Mouse (Mus musculus) heart, embryonic 13.5 days (tissue): ENCODE results near the gene Smyd3. TPM values are rescaled to one million over a fixed set of nuclear protein-coding genes. Genes with fewer than 3 reads are reported as not detected.

ENCODE experiments used
- ATAC-seq: fragments of 200-750 bp; cut with Nextera tagmentation; 2 replicates; pipeline ENCODE4 v1.8.0; 2017; ENCODE audit warnings: moderate TSS enrichment; ENCODE audit not compliant: insufficient number of reproducible peaks, low FRiP score, low TSS enrichment; ENCODE audit errors: extremely low read depth
- H3K27ac ChIP-seq: fragments of 300-500 bp; sonication (generic); replicated peaks from 2 replicates; pipeline ENCODE4 v1.5.1; 2015; ENCODE audit warnings: moderate library complexity, mild to moderate bottlenecking, inconsistent platforms
- H3K27me3 ChIP-seq: fragments of 300-500 bp; sonication (generic); replicated peaks from 2 replicates; pipeline ENCODE4 v1.6.1; 2015; ENCODE audit warnings: mild to moderate bottlenecking, inconsistent platforms
- H3K36me3 ChIP-seq: fragments of 300-500 bp; sonication (generic); 2 replicates; pipeline ENCODE4 v1.6.1; 2015; ENCODE audit warnings: mild to moderate bottlenecking, inconsistent platforms
- H3K4me1 ChIP-seq: fragments of 300-500 bp; sonication (generic); 2 replicates; pipeline ENCODE4 v1.6.1; 2015; ENCODE audit warnings: inconsistent platforms
- H3K4me2 ChIP-seq: fragments of 300-500 bp; sonication (generic); 2 replicates; pipeline ENCODE4 v1.6.1; 2015; ENCODE audit warnings: inconsistent platforms, mild to moderate bottlenecking, moderate library complexity
- H3K4me3 ChIP-seq: fragments of 300-500 bp; sonication (generic); 2 replicates; pipeline ENCODE4 v1.5.1; 2015; ENCODE audit warnings: moderate library complexity, mild to moderate bottlenecking, inconsistent platforms
- H3K9ac ChIP-seq: fragments of 300-500 bp; sonication (generic); 2 replicates; pipeline ENCODE4 v1.6.1; 2015; ENCODE audit warnings: inconsistent platforms, mild to moderate bottlenecking, moderate library complexity
- H3K9me3 ChIP-seq: fragments of 300-500 bp; sonication (generic); 2 replicates; pipeline ENCODE4 v1.6.1; 2016; ENCODE audit warnings: inconsistent platforms
- WGBS: fragments of 180-500 bp; shearing (Covaris S2); methylation state at CpG from one replicate; pipeline ENCODE4 v1.1.7; 2015; ENCODE audit warnings: mixed read lengths; 5-methylcytosine and 5-hydroxymethylcytosine counted together
- polyA plus RNA-seq: library from polyadenylated mRNA; unstranded; fragments of >200 nt; fragmentation: Nextera tagmentation; extraction: Ambion mirVana; gene quantifications from 2 replicates; pipeline ENCODE4 v1.2.1, GENCODE M21; 2015

The Smyd3 gene
- polyA plus RNA-seq, 1 experiment from 2014 or later: 9.6 TPM

DNA sequence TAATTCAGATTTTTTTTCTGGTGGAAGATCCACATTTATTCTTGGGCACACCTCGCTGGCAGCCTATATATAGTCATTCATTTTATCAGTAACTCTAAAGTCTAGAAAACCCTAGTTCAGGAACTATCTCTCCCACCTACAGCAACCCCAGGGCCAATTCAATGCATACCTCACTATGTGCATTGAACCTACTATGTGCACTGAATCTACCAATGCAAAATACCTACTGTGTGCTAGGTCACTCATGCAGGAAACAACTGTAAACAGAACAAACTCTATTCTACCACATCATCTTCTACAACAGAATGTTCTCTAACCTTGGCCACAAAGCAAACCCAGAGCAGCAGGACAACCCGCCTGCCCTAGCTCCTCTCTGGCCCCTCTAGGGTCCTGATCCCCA is 484.9 kb downstream of the Smyd3 start:
- H3K4me3 ChIP-seq: no peak overlapping the region
- no peak overlapping the region for H3K4me2 ChIP-seq
- H3K27me3 ChIP-seq: no peaks in the 10 kb centered on the region
- ATAC-seq: no peak
- H3K9me3 ChIP-seq: no peaks in the 10 kb centered on the region
- H3K9ac ChIP-seq: no peak overlapping the region
- WGBS: 85% methylated on average over 2 of the region's 2 CpGs
- H3K4me1 ChIP-seq: peaks cover 14% of the 10 kb centered on the region
- no peak overlapping the region for H3K27ac ChIP-seq
- no peaks in the 10 kb centered on the region for H3K36me3 ChIP-seq

- Histone ChIP-seq H3K4me2 (no peak overlapping the region), H3K9me3 (no peaks in the 10 kb centered on the region), H3K27ac (no peak overlapping the region), H3K27me3 (no peaks in the 10 kb centered on the region), H3K4me1 (peaks cover 20% of the 10 kb centered on the region), H3K4me3 (no peak overlapping the region), H3K9ac (no peak overlapping the region), H3K36me3 (no peaks in the 10 kb centered on the region)
- 89% methylated on average over 5 of the region's 5 CpGs for WGBS
- ATAC-seq: no peak
Observed at GRCm38 (mm10) chr1:179031581-179031980, 486.3 kb downstream of the Smyd3 start.

DNA sequence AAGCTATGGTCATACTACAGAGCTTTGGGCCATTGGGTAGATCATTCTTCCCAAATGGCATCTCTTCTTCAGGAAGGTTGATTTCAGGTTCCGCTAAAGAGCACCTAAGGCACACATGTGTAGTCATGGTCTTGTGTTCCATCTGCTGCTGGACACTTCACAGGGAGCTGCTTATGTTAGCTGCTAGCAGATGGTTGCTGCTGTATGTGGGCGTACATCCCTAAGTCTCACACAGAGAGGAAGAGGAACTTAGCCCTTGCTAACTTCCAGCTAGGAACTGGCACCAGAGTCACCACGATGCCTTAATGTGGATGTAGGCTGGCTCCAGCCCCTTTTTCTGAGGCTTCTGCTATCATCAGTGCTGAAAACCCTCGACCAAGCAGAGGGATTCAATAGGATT is 491.2 kb downstream of the Smyd3 start:
- H3K27ac ChIP-seq: no peak overlapping the region

GRCm38 (mm10) chr1:179025169-179025568 is 492.7 kb downstream of the Smyd3 start:
- Histone ChIP-seq H3K36me3 (no peaks in the 10 kb centered on the region), H3K4me1 (peaks cover 24% of the 10 kb centered on the region)
- WGBS: 73% methylated on average over 4 of the region's 4 CpGs

More for the DNA sequence above, 491.2 kb downstream of the Smyd3 start:
- Histone ChIP-seq H3K4me2 (no peak overlapping the region), H3K4me1 (peaks cover 24% of the 10 kb centered on the region), H3K9ac (no peak overlapping the region), H3K9me3 (no peaks in the 10 kb centered on the region), H3K4me3 (no peak overlapping the region), H3K36me3 (no peaks in the 10 kb centered on the region), H3K27me3 (no peaks in the 10 kb centered on the region)
- 86% methylated on average over 4 of the region's 4 CpGs for WGBS
- ATAC-seq: no peak

DNA sequence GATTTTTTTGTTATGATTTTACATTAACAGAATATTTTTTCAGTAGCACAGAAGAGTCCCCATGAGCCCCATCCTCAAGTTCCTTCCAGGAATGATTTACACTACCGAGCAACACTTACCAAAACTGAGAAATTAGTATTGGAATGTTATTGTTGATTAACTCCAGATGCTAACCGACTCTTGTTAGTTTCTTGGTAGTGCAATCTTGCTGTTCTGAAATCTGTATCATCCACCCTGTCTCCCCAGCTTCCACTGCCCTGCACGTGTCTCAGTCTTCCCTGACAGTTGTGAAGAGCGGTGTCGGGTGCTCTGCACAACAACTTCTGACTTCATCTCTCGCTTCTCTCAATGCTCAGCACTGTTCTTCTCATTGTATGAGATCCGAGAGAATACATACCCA is 494.4 kb downstream of the Smyd3 start:
- 74% methylated on average over 7 of the region's 7 CpGs for WGBS
- H3K36me3 ChIP-seq: no peaks in the 10 kb centered on the region
- H3K4me1 ChIP-seq: peaks cover 24% of the 10 kb centered on the region
- ATAC-seq: no peak
- no peak overlapping the region for H3K9ac ChIP-seq
- no peaks in the 10 kb centered on the region for H3K27me3 ChIP-seq
- no peak overlapping the region for H3K27ac ChIP-seq
- H3K4me3 ChIP-seq: no peak overlapping the region
- no peak overlapping the region for H3K4me2 ChIP-seq
- H3K9me3 ChIP-seq: no peaks in the 10 kb centered on the region

More at GRCm38 (mm10) chr1:179025169-179025568, 492.7 kb downstream of the Smyd3 start:
- Histone ChIP-seq H3K27me3 (no peaks in the 10 kb centered on the region), H3K27ac (no peak overlapping the region), H3K9ac (no peak overlapping the region), H3K4me3 (no peak overlapping the region), H3K9me3 (no peaks in the 10 kb centered on the region), H3K4me2 (no peak overlapping the region)
- no peak for ATAC-seq

- peaks cover 11% of the 10 kb centered on the region for H3K4me1 ChIP-seq
- WGBS: 85% methylated on average over 10 of the region's 10 CpGs
Observed at GRCm38 (mm10) chr1:179017428-179017827, 500.4 kb downstream of the Smyd3 start.

GRCm38 (mm10) chr1:179013021-179013420 is 504.8 kb downstream of the Smyd3 start:
- Histone ChIP-seq H3K36me3 (no peaks in the 10 kb centered on the region), H3K4me1 (peaks cover 34% of the 10 kb centered on the region), H3K9me3 (no peaks in the 10 kb centered on the region), H3K27ac (no peak overlapping the region), H3K9ac (no peak overlapping the region), H3K4me3 (no peak overlapping the region), H3K27me3 (no peaks in the 10 kb centered on the region), H3K4me2 (no peak overlapping the region)
- no peak for ATAC-seq

More at GRCm38 (mm10) chr1:179017428-179017827, 500.4 kb downstream of the Smyd3 start:
- Histone ChIP-seq H3K36me3 (no peaks in the 10 kb centered on the region), H3K9ac (no peak overlapping the region), H3K27me3 (no peaks in the 10 kb centered on the region), H3K4me3 (no peak overlapping the region), H3K27ac (no peak overlapping the region), H3K9me3 (no peaks in the 10 kb centered on the region), H3K4me2 (no peak overlapping the region)
- ATAC-seq: no peak

GRCm38 (mm10) chr1:179012273-179012672 is 505.6 kb downstream of the Smyd3 start:
- Histone ChIP-seq H3K9ac (0 out of 2 replicates have a peak overlapping the region, but pooled peaks have one; percentile 9), H3K27ac (0 out of 2 replicates have a peak overlapping the region, but pooled peaks have one; percentile 39), H3K9me3 (no peaks in the 10 kb centered on the region), H3K36me3 (no peaks in the 10 kb centered on the region), H3K27me3 (no peaks in the 10 kb centered on the region), H3K4me2 (no peak overlapping the region), H3K4me3 (no peak overlapping the region), H3K4me1 (peaks cover 34% of the 10 kb centered on the region)
- WGBS: 61% methylated on average over 4 of the region's 4 CpGs
- no peak for ATAC-seq

DNA sequence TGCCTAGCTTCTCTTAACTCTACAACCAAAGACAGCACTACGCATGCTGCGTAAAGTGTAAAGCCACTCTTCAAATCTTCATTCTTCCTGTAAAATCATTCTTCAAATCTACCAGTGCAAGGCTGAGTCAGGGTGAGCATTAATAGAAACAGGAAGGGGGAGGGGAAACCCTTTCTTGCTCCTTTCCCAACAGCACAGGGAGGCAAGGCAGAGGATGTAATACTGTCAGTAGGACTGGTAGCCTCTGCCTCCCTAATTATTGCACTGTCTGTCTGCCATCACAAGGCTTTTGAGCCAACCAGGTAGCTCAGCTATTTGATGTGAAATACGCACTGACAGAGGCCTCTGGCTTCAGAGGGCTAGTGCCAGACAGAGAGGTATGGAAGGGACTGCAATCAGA is 507.1 kb downstream of the Smyd3 start:
- H3K36me3 ChIP-seq: no peaks in the 10 kb centered on the region
- H3K9ac ChIP-seq: no peak overlapping the region
- WGBS: 78% methylated on average over 3 of the region's 3 CpGs
- H3K4me1 ChIP-seq: peaks cover 31% of the 10 kb centered on the region
- H3K27me3 ChIP-seq: no peaks in the 10 kb centered on the region
- no peak overlapping the region for H3K4me3 ChIP-seq
- no peak overlapping the region for H3K4me2 ChIP-seq
- no peaks in the 10 kb centered on the region for H3K9me3 ChIP-seq
- no peak overlapping the region for H3K27ac ChIP-seq
- no peak for ATAC-seq

DNA sequence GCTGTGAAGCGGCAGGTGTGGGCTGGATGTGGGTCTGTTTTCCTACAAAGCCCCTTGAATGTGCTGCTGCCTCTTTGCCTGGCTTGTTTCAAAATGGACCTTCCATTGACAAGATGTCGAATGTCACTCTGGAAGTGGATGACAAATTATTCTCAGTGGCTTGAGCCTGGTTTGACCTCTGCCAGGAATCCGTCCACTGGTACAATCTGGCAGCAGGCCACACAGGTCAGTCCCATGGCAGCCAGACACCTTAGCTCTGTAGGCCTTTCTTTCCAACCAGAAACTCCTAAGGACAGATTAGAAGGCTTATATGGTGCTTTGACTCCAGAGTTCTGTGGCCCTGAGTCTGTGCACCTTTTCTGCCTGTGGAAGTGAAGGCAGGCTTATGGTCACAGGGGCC is 507.9 kb downstream of the Smyd3 start:
- 51% methylated on average over 3 of the region's 3 CpGs for WGBS
- no peak overlapping the region for H3K4me2 ChIP-seq

GRCm38 (mm10) chr1:179004133-179004866 is 513.5 kb downstream of the Smyd3 start:
- H3K4me1 ChIP-seq: no peaks in the 10 kb centered on the region; the same call in 1 of the 2 replicates
- H3K27ac ChIP-seq: no peak overlapping the region
- no peak overlapping the region for H3K9ac ChIP-seq
- no peaks in the 10 kb centered on the region for H3K36me3 ChIP-seq
- H3K27me3 ChIP-seq: no peaks in the 10 kb centered on the region
- no peak overlapping the region for H3K4me3 ChIP-seq
- no peaks in the 10 kb centered on the region for H3K9me3 ChIP-seq
- whole genome bisulfite sequencing: 65% methylated on average over 7 of the region's 7 CpGs
- ATAC-seq: no peak
- H3K4me2 ChIP-seq: no peak overlapping the region

More for the DNA sequence above, 507.9 kb downstream of the Smyd3 start:
- no peaks in the 10 kb centered on the region for H3K36me3 ChIP-seq
- peaks cover 30% of the 10 kb centered on the region for H3K4me1 ChIP-seq
- H3K4me3 ChIP-seq: no peak overlapping the region
- H3K9ac ChIP-seq: no peak overlapping the region
- no peak for ATAC-seq
- H3K9me3 ChIP-seq: no peaks in the 10 kb centered on the region
- no peaks in the 10 kb centered on the region for H3K27me3 ChIP-seq
- H3K27ac ChIP-seq: no peak overlapping the region; the same call in 1 of the 2 replicates
